Mouse (Mus musculus): ENCODE results near the gene Mrpl57. TPM values are rescaled to one million over a fixed set of nuclear protein-coding genes. Genes with fewer than 3 reads are reported as not detected.

Mrpl57 gene
- polyA plus RNA-seq, 1 experiment from 2014 or later, result 148 TPM

DNA sequence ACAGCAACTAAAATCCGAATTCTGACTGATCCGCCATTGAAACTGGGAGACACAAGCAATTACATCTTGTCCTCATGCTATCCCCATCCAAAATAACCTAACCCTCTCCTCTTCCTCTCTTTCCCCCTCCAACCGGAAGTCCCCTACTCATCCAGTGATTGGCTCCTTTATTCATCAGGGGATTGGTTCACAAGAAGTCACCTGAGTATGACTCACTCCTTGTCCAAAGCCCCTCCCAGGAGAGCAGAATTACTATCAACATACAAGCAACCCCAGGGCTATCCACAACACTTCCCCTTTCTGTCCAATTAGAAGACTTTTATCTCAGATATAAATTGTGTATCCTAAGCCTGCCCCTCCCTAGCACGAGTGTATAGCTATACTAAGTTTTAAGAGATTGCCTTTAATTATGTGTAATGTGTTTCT is 36.0 kb downstream of the Mrpl57 start:
- H3K27me3 ChIP-seq (ENCODE audit: control insufficient read depth, insufficient read depth, low read length), result no peaks in the 10 kb centered on the region
- WGBS, result 82% methylated on average over 4 of the region's 4 CpGs
- no peak overlapping the region for H3K9ac ChIP-seq (ENCODE audit: low read length)
- H3K27ac ChIP-seq (replicated peaks in 1 of 2; ENCODE audit: control insufficient read depth in 1 of 2, insufficient read depth in 1 of 2, low read depth in 2 of 2, low read length in 2 of 2), result no peak overlapping the region
- H3K4me2 ChIP-seq (ENCODE audit: low read length), result no peak overlapping the region
- peaks cover 0 to 8% of the 10 kb centered on the region in 2 experiments; a peak in 2 of 4 replicates for H3K4me1 ChIP-seq (ENCODE audit: control insufficient read depth in 2 of 2, insufficient read depth in 2 of 2, low read length in 2 of 2)
- ATAC-seq (ENCODE audit: insufficient number of reproducible peaks, insufficient read depth, low FRiP score, low read depth), result no peak
- no peaks in the 10 kb centered on the region for H3K9me3 ChIP-seq (ENCODE audit: control insufficient read depth, low read length)
- no peak overlapping the region for H3K4me3 ChIP-seq (ENCODE audit: control insufficient read depth in 1 of 2, insufficient read depth in 1 of 2, low read depth in 1 of 2, low read length in 2 of 2)
- H3K36me3 ChIP-seq (ENCODE audit: control insufficient read depth, insufficient read depth, low read length), result peaks cover 55% of the 10 kb centered on the region

- no peak overlapping the region for H3K4me2 ChIP-seq (ENCODE audit: low read length)
- peaks cover 49% of the 10 kb centered on the region for H3K36me3 ChIP-seq (ENCODE audit: control insufficient read depth, insufficient read depth, low read length)
- H3K27me3 ChIP-seq (ENCODE audit: control insufficient read depth, insufficient read depth, low read length), result no peaks in the 10 kb centered on the region
- H3K27ac ChIP-seq (replicated peaks in 1 of 2; ENCODE audit: control insufficient read depth in 1 of 2, insufficient read depth in 1 of 2, low read depth in 2 of 2, low read length in 2 of 2), result no peak overlapping the region
- ATAC-seq (ENCODE audit: insufficient number of reproducible peaks, insufficient read depth, low FRiP score, low read depth), result no peak
- H3K9me3 ChIP-seq (ENCODE audit: control insufficient read depth, low read length), result no peaks in the 10 kb centered on the region
- 54% methylated on average over 2 of the region's 2 CpGs for WGBS
- H3K9ac ChIP-seq (ENCODE audit: low read length), result no peak overlapping the region
- no peak overlapping the region for H3K4me3 ChIP-seq (ENCODE audit: control insufficient read depth in 1 of 2, insufficient read depth in 1 of 2, low read depth in 1 of 2, low read length in 2 of 2)
- H3K4me1 ChIP-seq (ENCODE audit: control insufficient read depth in 2 of 2, insufficient read depth in 2 of 2, low read length in 2 of 2), result peaks cover 0 to 8% of the 10 kb centered on the region in 2 experiments; a peak in 2 of 4 replicates
Measured at GRCm38 (mm10) chr14:57863129-57863528, 37.1 kb downstream of the Mrpl57 start.

- 87% methylated on average over 3 of the region's 3 CpGs for WGBS
- Histone ChIP-seq H3K27me3 (ENCODE audit: control insufficient read depth, insufficient read depth, low read length) (no peaks in the 10 kb centered on the region), H3K4me2 (ENCODE audit: low read length) (no peak overlapping the region), H3K4me3 (ENCODE audit: control insufficient read depth in 1 of 2, insufficient read depth in 1 of 2, low read depth in 1 of 2, low read length in 2 of 2) (no peak overlapping the region), H3K36me3 (ENCODE audit: control insufficient read depth, insufficient read depth, low read length) (peaks cover 41% of the 10 kb centered on the region), H3K9me3 (ENCODE audit: control insufficient read depth, low read length) (no peaks in the 10 kb centered on the region), H3K9ac (ENCODE audit: low read length) (no peak overlapping the region), H3K27ac (replicated peaks in 1 of 2; ENCODE audit: control insufficient read depth in 1 of 2, insufficient read depth in 1 of 2, low read depth in 2 of 2, low read length in 2 of 2) (no peak overlapping the region), H3K4me1 (ENCODE audit: control insufficient read depth in 2 of 2, insufficient read depth in 2 of 2, low read length in 2 of 2) (peaks cover 0 to 4% of the 10 kb centered on the region in 2 experiments; a peak in 1 of 4 replicates)
- no peak for ATAC-seq (ENCODE audit: insufficient number of reproducible peaks, insufficient read depth, low FRiP score, low read depth)
Measured at GRCm38 (mm10) chr14:57865256-57865655, 39.2 kb downstream of the Mrpl57 start.

- no peak overlapping the region for H3K4me3 ChIP-seq (ENCODE audit: control insufficient read depth in 1 of 2, insufficient read depth in 1 of 2, low read depth in 1 of 2, low read length in 2 of 2)
- WGBS, result 94% methylated on average over 3 of the region's 3 CpGs
- no peaks in the 10 kb centered on the region for H3K9me3 ChIP-seq (ENCODE audit: control insufficient read depth, low read length)
- no peak overlapping the region for H3K4me2 ChIP-seq (ENCODE audit: low read length)
- H3K4me1 ChIP-seq (ENCODE audit: control insufficient read depth in 2 of 2, insufficient read depth in 2 of 2, low read length in 2 of 2), result no peaks in the 10 kb centered on the region
- H3K27ac ChIP-seq (replicated peaks in 1 of 2; ENCODE audit: control insufficient read depth in 1 of 2, insufficient read depth in 1 of 2, low read depth in 2 of 2, low read length in 2 of 2), result no peak overlapping the region
- ATAC-seq (ENCODE audit: insufficient number of reproducible peaks, insufficient read depth, low FRiP score, low read depth), result no peak
- H3K27me3 ChIP-seq (ENCODE audit: control insufficient read depth, insufficient read depth, low read length), result no peaks in the 10 kb centered on the region
- peaks cover 37% of the 10 kb centered on the region for H3K36me3 ChIP-seq (ENCODE audit: control insufficient read depth, insufficient read depth, low read length)
- no peak overlapping the region for H3K9ac ChIP-seq (ENCODE audit: low read length)
Measured at GRCm38 (mm10) chr14:57866676-57867276, 40.7 kb downstream of the Mrpl57 start.

DNA sequence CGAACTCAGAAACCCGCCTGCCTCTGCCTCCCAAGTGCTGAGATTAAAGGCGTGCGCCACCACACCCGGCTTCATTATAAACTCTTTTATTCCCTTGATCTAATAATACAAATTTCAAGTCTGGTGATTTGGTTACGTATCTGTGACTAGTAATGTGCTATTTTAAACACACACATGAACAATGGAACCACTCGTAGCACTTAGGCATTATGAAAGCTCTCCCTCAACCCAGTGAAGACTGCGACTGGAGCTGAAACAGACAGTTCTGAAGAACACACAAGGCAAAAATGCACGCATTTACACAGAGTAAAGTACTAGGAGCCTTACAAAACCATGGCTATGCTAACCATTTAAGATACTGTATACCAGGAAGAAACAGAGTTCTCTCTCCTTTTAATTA is 51.9 kb downstream of the Mrpl57 start:
- no peak overlapping the region for H3K9ac ChIP-seq (ENCODE audit: low read length)
- H3K27ac ChIP-seq (replicated peaks in 1 of 2; ENCODE audit: control insufficient read depth in 1 of 2, insufficient read depth in 1 of 2, low read depth in 2 of 2, low read length in 2 of 2), result 0 out of 4 replicates have a peak overlapping the region, but pooled peaks of 1 of the 2 experiments have one; percentile 44
- no peaks in the 10 kb centered on the region for H3K27me3 ChIP-seq (ENCODE audit: control insufficient read depth, insufficient read depth, low read length)
- no peaks in the 10 kb centered on the region for H3K9me3 ChIP-seq (ENCODE audit: control insufficient read depth, low read length)
- H3K36me3 ChIP-seq (ENCODE audit: control insufficient read depth, insufficient read depth, low read length), result peaks cover 21% of the 10 kb centered on the region
- 64% methylated on average over 9 of the region's 9 CpGs for WGBS
- no peak overlapping the region for H3K4me3 ChIP-seq (ENCODE audit: control insufficient read depth in 1 of 2, insufficient read depth in 1 of 2, low read depth in 1 of 2, low read length in 2 of 2)
- H3K4me1 ChIP-seq (ENCODE audit: control insufficient read depth in 2 of 2, insufficient read depth in 2 of 2, low read length in 2 of 2), result peaks cover 0 to 25% of the 10 kb centered on the region in 2 experiments; a peak in 3 of 4 replicates
- H3K4me2 ChIP-seq (ENCODE audit: low read length), result no peak overlapping the region
- ATAC-seq (ENCODE audit: insufficient number of reproducible peaks, insufficient read depth, low FRiP score, low read depth), result no peak

Small RNA genes lying within 50 kb of the gene (microRNA-seq; reads per million reads assigned to microRNA genes)
- not detected for gene Mir3077

Other genes starting within 250 kb of the Mrpl57 start
- 18.6 and 19.0 TPM in 2 replicates for gene Xpo4, start 160.8 kb upstream of the Mrpl57 start, polyA plus RNA-seq (2014; fragmentation: Nextera tagmentation; extraction: Ambion mirVana)
- not detected in 2 replicates for gene Gm49361, start 80.1 kb upstream of the Mrpl57 start, polyA plus RNA-seq (2014; fragmentation: Nextera tagmentation; extraction: Ambion mirVana)
- gene Lats2, start 67.8 kb upstream of the Mrpl57 start, polyA plus RNA-seq (2014; fragmentation: Nextera tagmentation; extraction: Ambion mirVana), result 24.9 and 25.9 TPM in 2 replicates
- gene Sap18, start 28.1 kb upstream of the Mrpl57 start, polyA plus RNA-seq (2014; fragmentation: Nextera tagmentation; extraction: Ambion mirVana), result 22.4 and 23.3 TPM in 2 replicates
- 21.6 and 24.5 TPM in 2 replicates for gene Ska3, start within 50 bp of the Mrpl57 start, polyA plus RNA-seq (2014; fragmentation: Nextera tagmentation; extraction: Ambion mirVana)
- gene Zdhhc20, start 64.0 kb downstream of the Mrpl57 start, polyA plus RNA-seq (2014; fragmentation: Nextera tagmentation; extraction: Ambion mirVana), result 31.3 and 38.0 TPM in 2 replicates
- gene Micu2, start 173.0 kb downstream of the Mrpl57 start, polyA plus RNA-seq (2014; fragmentation: Nextera tagmentation; extraction: Ambion mirVana), result 63.3 and 72.0 TPM in 2 replicates
- 8.3 and 8.4 TPM in 2 replicates for gene Fgf9, start 244.3 kb downstream of the Mrpl57 start, polyA plus RNA-seq (2014; fragmentation: Nextera tagmentation; extraction: Ambion mirVana)

Data from heart, embryonic 14.5 days (tissue).